In genomic region chr6:140167182-140167581, GRCm38 (mm10) we compare ENCODE assay signal across 18 mouse cellular contexts.
DNase-seq lines count a peak whose midpoint lies in the region; ATAC-seq and TF ChIP-seq lines count a peak whose summit lies in the region.
"Had no signal": no experiment of that assay in that cellular context is flagged by ENCODE, and none has a peak within 500 bp of the region (broad histone marks: within the 10 kb centered on the region; RNA-seq: fewer than 3 reads in every experiment).

No protein-coding gene starts in this region.

- no peak overlapping the region for H3K9ac ChIP-seq in hindbrain, embryonic 14.5 days
- no peak overlapping the region for H3K9ac ChIP-seq in hindbrain, embryonic 13.5 days
- no peak overlapping the region for H3K9ac ChIP-seq in midbrain, embryonic 11.5 days (ENCODE audit: low read length)
- no peak overlapping the region for H3K9ac ChIP-seq in midbrain, embryonic 16.5 days (ENCODE audit: low read depth, low read length)
- H3K9ac ChIP-seq in hindbrain, embryonic 16.5 days (ENCODE audit: low read depth, low read length) = no peak overlapping the region
- H3K9ac ChIP-seq: forebrain, embryonic 13.5 days had no signal

- H3K36me3 ChIP-seq in hindbrain, embryonic 14.5 days (replicated peaks; ENCODE audit: control insufficient read depth, insufficient read depth) = no peaks in the 10 kb centered on the region
- no peaks in the 10 kb centered on the region for H3K36me3 ChIP-seq in hindbrain, embryonic 13.5 days
- no peaks in the 10 kb centered on the region for H3K36me3 ChIP-seq in midbrain, embryonic 11.5 days (ENCODE audit: control insufficient read depth, insufficient read depth, low read length)
- H3K36me3 ChIP-seq in midbrain, embryonic 16.5 days (ENCODE audit: control insufficient read depth, insufficient read depth, low read length) = no peaks in the 10 kb centered on the region
- H3K36me3 ChIP-seq in hindbrain, embryonic 16.5 days (ENCODE audit: control insufficient read depth, insufficient read depth, low read length) = no peaks in the 10 kb centered on the region
- H3K36me3 ChIP-seq: embryonic facial prominence, embryonic 10.5 days; heart, embryonic 10.5 days had no signal

- no peak for TF ChIP-seq CTCF in cerebellum, adult 2 months (IDR thresholded peaks at IDR 0.05; ENCODE audit: borderline replicate concordance, insufficient read depth, low read depth, low read length)

- no peaks in the 10 kb centered on the region; the same call in 1 of the 2 replicates for H3K27me3 ChIP-seq in cerebellum, adult 2 months (ENCODE audit: control insufficient read depth, insufficient read depth, low read length)
- H3K27me3 ChIP-seq in hindbrain, embryonic 14.5 days (ENCODE audit: control insufficient read depth, insufficient read depth, low read length) = no peaks in the 10 kb centered on the region
- H3K27me3 ChIP-seq in hindbrain, embryonic 13.5 days = no peaks in the 10 kb centered on the region
- no peaks in the 10 kb centered on the region for H3K27me3 ChIP-seq in midbrain, embryonic 11.5 days (ENCODE audit: control insufficient read depth, insufficient read depth, low read length)
- H3K27me3 ChIP-seq in midbrain, embryonic 16.5 days (ENCODE audit: control insufficient read depth, insufficient read depth, low read depth, low read length) = no peaks in the 10 kb centered on the region
- H3K27me3 ChIP-seq in hindbrain, embryonic 16.5 days (replicated peaks; ENCODE audit: control insufficient read depth, insufficient read depth, low read length) = no peaks in the 10 kb centered on the region
- H3K27me3 ChIP-seq: forebrain, embryonic 13.5 days had no signal

- H3K4me3 ChIP-seq in cerebellum, adult 2 months (replicated peaks; ENCODE audit: insufficient read depth, low read depth, low read length) = no peak overlapping the region
- no peak overlapping the region for H3K4me3 ChIP-seq in hindbrain, embryonic 14.5 days (replicated peaks; ENCODE audit: low read length)
- no peak overlapping the region for H3K4me3 ChIP-seq in hindbrain, embryonic 13.5 days
- no peak overlapping the region for H3K4me3 ChIP-seq in midbrain, embryonic 11.5 days (ENCODE audit: low read depth, low read length)
- H3K4me3 ChIP-seq in midbrain, embryonic 16.5 days (ENCODE audit: low read depth, low read length) = no peak overlapping the region
- no peak overlapping the region for H3K4me3 ChIP-seq in hindbrain, embryonic 16.5 days (ENCODE audit: low read length)
- H3K4me3 ChIP-seq: embryonic facial prominence, embryonic 10.5 days; forebrain, embryonic 13.5 days; heart, embryonic 10.5 days had no signal

- peak; percentile 34; the same call in 1 of the 2 replicates for ATAC-seq in hindbrain, embryonic 14.5 days (ENCODE audit: low FRiP score)
- no peak for ATAC-seq in hindbrain, embryonic 13.5 days (ENCODE audit: low FRiP score)
- ATAC-seq in midbrain, embryonic 11.5 days (ENCODE audit: low FRiP score) = no peak
- no peak for ATAC-seq in midbrain, embryonic 16.5 days
- peak; percentile 63 for ATAC-seq in hindbrain, embryonic 16.5 days
- ATAC-seq: forebrain, embryonic 13.5 days had no signal

- no peak for TF ChIP-seq POLR2A in cerebellum, adult 2 months (IDR thresholded peaks at IDR 0.05; ENCODE audit: borderline replicate concordance, insufficient read depth, low read length)

- H3K4me1 ChIP-seq in cerebellum, adult 2 months (ENCODE audit: control insufficient read depth, insufficient read depth, low read length) = no peaks in the 10 kb centered on the region
- no peaks in the 10 kb centered on the region for H3K4me1 ChIP-seq in hindbrain, embryonic 14.5 days (replicated peaks; ENCODE audit: control insufficient read depth, insufficient read depth, low read length)
- H3K4me1 ChIP-seq in hindbrain, embryonic 13.5 days (replicated peaks) = no peaks in the 10 kb centered on the region
- H3K4me1 ChIP-seq in midbrain, embryonic 11.5 days (ENCODE audit: control insufficient read depth, insufficient read depth, low read length) = no peaks in the 10 kb centered on the region
- peaks cover 2% of the 10 kb centered on the region; the same call in 1 of the 2 replicates for H3K4me1 ChIP-seq in midbrain, embryonic 16.5 days (ENCODE audit: control insufficient read depth, insufficient read depth, low read length)
- H3K4me1 ChIP-seq in hindbrain, embryonic 16.5 days (ENCODE audit: control insufficient read depth, insufficient read depth, low read depth, low read length) = no peaks in the 10 kb centered on the region
- H3K4me1 ChIP-seq: embryonic facial prominence, embryonic 10.5 days; forebrain, embryonic 13.5 days; heart, embryonic 10.5 days had no signal

- H3K9me3 ChIP-seq in hindbrain, embryonic 14.5 days (ENCODE audit: control insufficient read depth, low read length) = 0 out of 2 replicates have a peak, but pooled peaks cover 5% of the 10 kb centered on the region
- H3K9me3 ChIP-seq in hindbrain, embryonic 13.5 days = no peaks in the 10 kb centered on the region
- no peaks in the 10 kb centered on the region for H3K9me3 ChIP-seq in midbrain, embryonic 11.5 days (ENCODE audit: control insufficient read depth, low read length)
- no peaks in the 10 kb centered on the region for H3K9me3 ChIP-seq in midbrain, embryonic 16.5 days (replicated peaks; ENCODE audit: control insufficient read depth, low read length, poor library complexity, severe bottlenecking)
- H3K9me3 ChIP-seq in hindbrain, embryonic 16.5 days (ENCODE audit: control insufficient read depth, low read length) = no peaks in the 10 kb centered on the region; the same call in 1 of the 2 replicates
- H3K9me3 ChIP-seq: embryonic facial prominence, embryonic 10.5 days; heart, embryonic 10.5 days had no signal

- WGBS in cerebellum, adult 2 months = 46% methylated on average over 4 of the region's 4 CpGs
- WGBS in hindbrain, embryonic 14.5 days = 77% methylated on average over 4 of the region's 4 CpGs
- 71% methylated on average over 4 of the region's 4 CpGs for WGBS in hindbrain, embryonic 13.5 days
- WGBS in midbrain, embryonic 11.5 days = 86% methylated on average over 4 of the region's 4 CpGs
- 73% methylated on average over 4 of the region's 4 CpGs for WGBS in midbrain, embryonic 16.5 days
- WGBS in hindbrain, embryonic 16.5 days = 64% methylated on average over 4 of the region's 4 CpGs

- H3K27ac ChIP-seq in cerebellum, adult 2 months (ENCODE audit: insufficient read depth, low read length) = no peak overlapping the region
- H3K27ac ChIP-seq in hindbrain, embryonic 14.5 days = no peak overlapping the region
- no peak overlapping the region for H3K27ac ChIP-seq in hindbrain, embryonic 13.5 days
- no peak overlapping the region for H3K27ac ChIP-seq in midbrain, embryonic 11.5 days (ENCODE audit: low read depth, low read length)
- H3K27ac ChIP-seq in midbrain, embryonic 16.5 days (ENCODE audit: low read length) = no peak overlapping the region
- H3K27ac ChIP-seq in hindbrain, embryonic 16.5 days (ENCODE audit: low read depth, low read length) = no peak overlapping the region
- H3K27ac ChIP-seq: embryonic facial prominence, embryonic 10.5 days; forebrain, embryonic 13.5 days; heart, embryonic 10.5 days had no signal

- peak; percentile 24 to 29 for DNase-seq in cerebellum, postnatal 14 days
- no peak for DNase-seq in cerebellum, adult 2 months
- no peak for DNase-seq in hindbrain, embryonic 14.5 days (ENCODE audit: low spot score)
- peak; percentile 41 for DNase-seq in midbrain, embryonic 11.5 days (ENCODE audit: low spot score, missing footprints)
- DNase-seq in layer of hippocampus, postnatal 14 days (ENCODE audit: low spot score in 2 of 2) = no peak
- DNase-seq: adrenal gland, postnatal 14 days; cerebellum, adult 18-20 months; cerebellum, postnatal 25 days; gastrocnemius, postnatal 36 days; heart, adult 18-20 months; heart, postnatal 10 days; kidney, adult 11 months had no signal

- no peak overlapping the region for H3K4me2 ChIP-seq in hindbrain, embryonic 14.5 days (replicated peaks)
- H3K4me2 ChIP-seq in hindbrain, embryonic 13.5 days = no peak overlapping the region
- no peak overlapping the region for H3K4me2 ChIP-seq in midbrain, embryonic 11.5 days
- no peak overlapping the region for H3K4me2 ChIP-seq in midbrain, embryonic 16.5 days (ENCODE audit: low read length)
- H3K4me2 ChIP-seq in hindbrain, embryonic 16.5 days (ENCODE audit: low read length) = no peak overlapping the region
- H3K4me2 ChIP-seq: forebrain, embryonic 13.5 days had no signal

Comparison
In these comparisons a context has a peak if more than half of its experiments do, and no peak if none do; other contexts are left out.
1. DNase-seq: peak in cerebellum, postnatal 14 days (2 of 2) and midbrain, embryonic 11.5 days (single experiment); none in cerebellum, adult 2 months (0 of 2), hindbrain, embryonic 14.5 days (single experiment) and layer of hippocampus, postnatal 14 days (0 of 2).
2. ATAC-seq: peak in hindbrain, embryonic 14.5 days (single experiment) and hindbrain, embryonic 16.5 days (single experiment); none in hindbrain, embryonic 13.5 days (single experiment), midbrain, embryonic 11.5 days (single experiment) and midbrain, embryonic 16.5 days (single experiment).